Mouse (Mus musculus): Measurements from ENCODE around the gene Cacfd1.

DNA sequence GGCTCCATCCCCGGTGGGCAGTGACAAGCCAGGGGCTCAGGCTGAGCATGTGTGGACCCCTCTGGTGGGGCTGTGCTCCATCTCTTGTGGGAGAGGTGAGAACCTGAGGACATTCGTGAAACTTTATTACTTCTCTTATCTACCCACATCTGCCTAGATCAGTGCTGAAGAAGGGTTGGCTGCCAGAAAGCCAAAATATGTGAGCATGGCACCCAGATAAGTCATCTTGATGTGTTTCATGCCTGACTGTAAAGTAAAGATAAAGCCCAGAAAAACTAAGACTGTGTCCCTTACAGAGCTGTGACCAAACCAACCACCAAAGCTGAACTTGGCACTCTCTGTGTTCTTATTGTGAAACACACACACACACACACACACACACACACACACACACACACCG, 15.8 kb upstream of the Cacfd1 start:
- TF ChIP-seq CTCF (IDR thresholded peaks at IDR 0.05; ENCODE audit: low read depth, low read length) (no peak), POLR2A (IDR thresholded peaks at IDR 0.05; ENCODE audit: borderline replicate concordance, low read depth, low read length) (no peak)

Measured in bone marrow macrophage, adult 2 months (primary cell).